Mouse (Mus musculus) heart, adult 8-10 months (tissue): ENCODE results near the gene Zfp46. TPM values are rescaled to one million over a fixed set of nuclear protein-coding genes. Genes with fewer than 3 reads are reported as not detected.

ENCODE experiments used
- DNase-seq: peaks from one replicate; pipeline ENCODE4 v3.0.0; 2022; ENCODE audit warnings: low spot score
- total RNA-seq, 4 experiments: library from RNA; stranded (reverse); gene quantifications; 2 replicates each; pipeline ENCODE4 v1.2.4; 2022

The Zfp46 gene
- total RNA-seq, 4 experiments from 2014 or later = 31.3 to 46.4 (median 39.0) TPM

DNA sequence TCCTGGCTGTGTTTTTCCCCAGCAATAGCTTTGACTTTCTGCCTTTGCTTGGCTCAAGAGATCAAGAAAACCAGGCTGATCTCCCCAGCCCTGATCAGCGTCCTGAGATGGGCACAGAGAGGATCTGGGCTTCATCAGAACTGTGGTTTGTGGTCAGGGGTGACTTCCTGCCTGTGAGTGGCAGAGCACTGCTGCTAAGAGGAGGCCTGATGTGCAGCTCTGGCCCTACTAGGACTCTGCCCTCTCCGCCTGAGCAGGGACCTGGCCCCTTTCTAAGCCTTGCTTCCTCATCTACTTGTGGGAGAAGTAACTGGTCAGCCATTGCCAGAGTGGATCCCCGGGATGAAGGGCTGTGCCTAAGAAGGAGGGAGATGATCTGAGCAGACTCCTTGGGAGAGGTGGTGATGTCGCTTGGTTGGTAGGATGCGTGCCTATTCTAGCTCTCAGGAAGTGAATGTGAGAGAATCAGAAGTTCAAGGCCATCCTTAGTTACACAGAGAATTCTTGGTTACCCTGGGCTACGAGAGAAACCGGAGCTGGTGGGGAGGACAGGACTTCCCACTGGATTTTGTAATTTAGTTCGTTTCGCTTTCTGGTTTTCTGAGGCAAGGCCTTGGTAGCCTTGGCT lies 17.7 kb upstream of the Zfp46 start:
- DNase-seq = no peak

DNA sequence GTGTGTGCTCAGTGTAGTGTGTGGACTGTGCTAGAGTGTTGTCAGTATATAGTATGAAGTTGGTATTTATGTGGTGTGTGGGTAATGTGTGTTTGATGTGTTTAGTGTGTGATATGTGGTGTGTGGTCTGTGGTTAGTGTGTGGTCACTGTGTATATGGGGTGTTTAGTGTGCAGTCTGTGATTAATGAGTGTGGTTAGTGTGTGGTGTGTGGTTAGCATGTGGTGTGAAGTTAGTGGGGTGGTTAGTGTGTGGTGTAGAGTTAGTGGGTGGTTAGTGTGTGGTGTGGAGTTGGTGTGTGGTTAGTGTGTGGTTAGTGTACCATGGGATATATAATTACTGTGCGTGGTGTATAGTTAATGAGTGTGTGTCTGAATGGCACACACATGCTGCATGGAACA lies 15.6 kb upstream of the Zfp46 start:
- DNase-seq = no peak

DNA sequence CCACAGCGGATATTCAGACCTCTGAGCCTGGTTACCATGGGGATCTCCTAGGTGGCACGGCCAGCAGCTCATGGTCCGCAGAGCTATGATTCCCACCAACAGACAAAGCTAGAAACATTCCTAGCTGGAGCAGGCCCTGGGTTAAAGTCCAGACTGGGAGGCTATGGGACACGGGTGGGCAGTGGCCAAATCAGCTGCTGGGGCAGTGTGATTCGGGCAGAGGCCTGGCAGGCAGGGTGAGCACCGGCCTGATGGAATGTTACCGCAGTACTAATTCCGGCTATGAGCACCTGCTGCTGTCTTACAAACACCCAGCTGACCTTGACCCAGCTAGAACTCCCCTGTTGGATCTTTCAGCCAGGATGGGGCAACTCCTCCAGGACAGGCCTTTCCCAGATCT lies 13.8 kb upstream of the Zfp46 start:
- DNase-seq = no peak

DNA sequence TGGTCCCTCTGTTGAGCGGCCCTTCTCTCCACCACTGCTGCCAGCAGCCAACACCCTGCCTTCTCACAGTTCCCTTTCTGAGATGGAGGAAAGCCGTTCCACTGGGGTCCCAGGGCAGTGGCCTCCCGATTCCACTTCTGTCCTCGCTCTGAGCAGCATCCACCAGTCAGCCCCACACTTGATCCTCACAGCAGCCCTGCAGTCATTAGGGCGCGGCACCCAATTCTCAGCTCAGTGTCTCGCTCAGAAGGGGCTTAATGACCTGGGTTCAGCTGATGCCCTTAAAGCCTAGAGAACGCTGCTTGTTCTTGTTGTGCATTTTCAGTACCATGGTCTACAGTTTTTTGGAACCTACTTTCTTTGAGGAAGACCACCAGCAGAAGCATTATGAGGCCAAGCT lies 3.4 kb upstream of the Zfp46 start:
- DNase-seq = no peak

DNA sequence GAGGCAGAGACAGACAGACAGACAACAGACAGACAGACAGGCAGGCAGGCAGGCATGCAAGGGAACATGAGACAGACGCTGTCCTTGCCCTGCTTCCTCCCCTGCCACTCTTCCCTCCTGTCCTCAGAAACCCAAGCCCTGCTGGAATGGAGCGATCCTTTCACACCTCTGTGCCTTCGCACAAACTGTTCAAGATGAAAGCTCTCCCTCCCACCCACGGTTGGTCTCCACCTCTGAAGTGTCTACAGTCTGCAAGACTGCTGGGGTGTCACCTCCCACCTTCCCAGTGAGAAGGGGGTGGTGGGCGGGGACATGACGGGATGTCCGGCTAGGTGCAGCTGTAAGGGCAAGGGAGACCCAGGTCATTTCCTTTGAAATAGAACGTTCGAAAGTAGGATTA lies 2.9 kb upstream of the Zfp46 start:
- no peak for DNase-seq

DNA sequence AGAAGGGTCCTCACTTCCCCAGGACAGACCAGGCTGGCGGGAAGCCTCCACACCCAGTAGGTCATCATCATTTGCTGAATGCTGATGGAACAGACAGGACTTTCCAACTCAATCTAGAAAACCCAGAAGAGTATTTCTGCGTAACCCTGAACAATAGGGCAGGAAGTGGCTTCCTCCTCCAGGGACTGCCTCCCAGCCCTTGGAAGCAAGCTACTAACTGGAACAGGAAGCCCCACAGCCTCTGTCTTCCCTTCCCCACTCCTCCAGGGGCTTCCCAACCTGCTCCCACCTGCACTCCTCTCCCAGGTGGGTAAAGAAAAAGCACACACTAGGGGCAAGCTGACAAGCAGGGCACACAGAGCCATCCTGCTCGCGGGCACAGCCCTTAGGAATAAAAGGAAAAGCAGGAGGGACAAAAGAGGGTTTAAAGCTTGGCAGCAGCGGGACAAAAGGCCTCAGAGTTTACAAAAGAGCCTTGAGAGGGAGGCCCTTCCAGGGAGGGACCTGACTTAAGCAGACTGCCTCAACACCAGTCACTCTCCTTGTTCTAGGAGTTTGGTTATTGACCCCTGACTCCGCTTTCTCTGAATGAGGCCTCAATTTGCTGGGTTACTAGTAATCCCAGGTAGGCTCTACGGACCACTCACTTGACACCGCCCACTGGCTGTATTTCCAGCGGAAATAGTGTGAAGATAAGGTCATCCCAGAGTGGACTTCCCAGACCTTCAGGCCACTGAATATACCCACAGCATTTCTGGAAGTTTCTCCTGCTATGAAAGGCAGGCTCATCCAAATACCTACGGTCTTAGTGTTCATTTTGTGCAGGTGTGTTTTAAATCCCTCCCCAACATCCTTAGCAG lies 1.6 kb upstream of the Zfp46 start:
- DNase-seq = peak; percentile 76

DNA sequence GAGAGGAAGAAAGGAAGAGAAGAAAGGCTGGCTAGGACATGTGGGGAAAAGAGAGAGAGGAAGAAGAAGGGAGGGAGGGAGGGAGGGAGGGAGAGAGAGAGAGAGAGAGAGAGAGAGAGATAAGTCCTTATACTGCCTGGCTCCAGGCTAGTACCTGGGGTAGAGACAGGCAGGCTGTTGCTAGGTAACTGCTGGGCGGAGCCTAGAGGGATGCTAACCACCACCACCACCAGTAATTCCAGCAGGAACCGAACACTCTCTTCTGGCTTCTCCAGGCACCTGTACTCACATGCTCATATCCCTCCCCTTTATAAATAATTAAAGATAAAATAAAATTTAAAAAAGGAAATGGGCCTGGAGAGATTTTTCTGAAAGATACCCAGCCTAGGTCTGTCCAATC lies 700 bp upstream of the Zfp46 start:
- DNase-seq = no peak

DNA sequence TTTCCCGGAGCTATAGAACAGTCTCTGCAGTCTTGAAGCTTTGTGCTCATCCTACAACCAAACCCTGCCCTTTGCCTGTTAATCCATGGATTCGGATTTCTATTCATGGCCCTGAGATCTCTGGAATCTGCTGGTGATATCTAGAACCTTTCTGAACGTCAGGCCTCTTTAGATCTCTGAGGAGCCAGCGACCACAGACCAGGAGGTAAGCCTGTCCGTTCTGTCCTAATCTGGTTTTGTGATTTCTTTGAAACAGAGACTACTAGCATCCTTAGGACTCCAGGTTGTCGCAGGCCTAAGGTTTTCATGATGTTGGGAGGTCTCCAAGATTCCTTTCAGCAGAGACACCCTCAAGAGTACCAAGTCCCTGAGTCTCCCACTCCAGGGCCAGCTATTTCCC lies 408 bp downstream of the Zfp46 start:
- peak; percentile 33 for DNase-seq

DNA sequence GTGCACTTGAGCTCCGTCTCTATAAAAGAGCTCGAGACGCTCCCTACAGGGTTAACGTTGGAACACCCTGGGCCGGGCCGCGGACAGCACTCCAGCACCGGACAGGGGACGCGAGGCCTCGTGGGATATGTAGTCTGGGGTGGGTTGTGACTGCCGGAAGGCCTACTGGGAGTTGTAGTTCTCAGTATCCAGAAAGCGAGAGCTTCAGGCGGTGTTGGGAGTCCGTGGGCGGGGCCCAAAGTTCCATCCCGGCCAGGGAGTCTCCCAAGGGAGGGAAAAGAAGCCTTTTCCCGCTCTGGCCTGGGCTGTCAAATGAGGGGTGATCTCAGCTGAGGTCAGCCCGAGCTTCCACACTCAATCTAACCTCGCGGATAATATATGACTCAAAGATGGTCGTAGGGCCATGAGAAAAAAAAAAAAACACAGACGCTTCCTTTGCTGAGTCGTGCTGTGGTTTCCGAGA lies 896 bp downstream of the Zfp46 start:
- DNase-seq = peak; percentile 97

DNA sequence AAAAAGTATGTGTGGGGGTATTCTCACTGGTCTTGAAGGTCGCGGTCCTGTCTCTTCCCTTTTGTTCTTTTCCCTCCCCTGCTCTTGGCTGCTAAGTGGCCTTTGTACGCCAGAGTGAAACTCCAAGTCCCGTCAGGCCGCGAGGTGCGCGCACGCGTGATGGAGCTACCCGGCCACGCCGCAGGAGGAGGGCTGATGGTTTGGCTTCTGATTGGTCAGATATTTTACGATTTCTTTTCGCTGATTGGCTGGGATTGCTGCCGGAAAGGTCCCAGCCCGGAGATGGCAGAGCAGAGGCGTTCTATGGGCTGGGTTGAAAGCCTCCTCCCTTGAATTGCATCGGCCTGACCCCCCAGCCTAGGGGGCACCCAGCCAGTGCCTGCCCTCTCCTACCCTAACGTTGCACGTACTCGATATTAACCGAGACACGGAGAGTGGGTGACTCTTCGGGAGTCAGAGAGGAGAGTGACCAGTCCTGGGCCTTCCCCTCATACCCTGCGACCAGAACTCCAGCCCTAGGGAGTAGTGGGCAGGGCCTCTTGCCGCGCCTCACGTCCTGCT lies 1.4 kb downstream of the Zfp46 start:
- peak; percentile 98 for DNase-seq

DNA sequence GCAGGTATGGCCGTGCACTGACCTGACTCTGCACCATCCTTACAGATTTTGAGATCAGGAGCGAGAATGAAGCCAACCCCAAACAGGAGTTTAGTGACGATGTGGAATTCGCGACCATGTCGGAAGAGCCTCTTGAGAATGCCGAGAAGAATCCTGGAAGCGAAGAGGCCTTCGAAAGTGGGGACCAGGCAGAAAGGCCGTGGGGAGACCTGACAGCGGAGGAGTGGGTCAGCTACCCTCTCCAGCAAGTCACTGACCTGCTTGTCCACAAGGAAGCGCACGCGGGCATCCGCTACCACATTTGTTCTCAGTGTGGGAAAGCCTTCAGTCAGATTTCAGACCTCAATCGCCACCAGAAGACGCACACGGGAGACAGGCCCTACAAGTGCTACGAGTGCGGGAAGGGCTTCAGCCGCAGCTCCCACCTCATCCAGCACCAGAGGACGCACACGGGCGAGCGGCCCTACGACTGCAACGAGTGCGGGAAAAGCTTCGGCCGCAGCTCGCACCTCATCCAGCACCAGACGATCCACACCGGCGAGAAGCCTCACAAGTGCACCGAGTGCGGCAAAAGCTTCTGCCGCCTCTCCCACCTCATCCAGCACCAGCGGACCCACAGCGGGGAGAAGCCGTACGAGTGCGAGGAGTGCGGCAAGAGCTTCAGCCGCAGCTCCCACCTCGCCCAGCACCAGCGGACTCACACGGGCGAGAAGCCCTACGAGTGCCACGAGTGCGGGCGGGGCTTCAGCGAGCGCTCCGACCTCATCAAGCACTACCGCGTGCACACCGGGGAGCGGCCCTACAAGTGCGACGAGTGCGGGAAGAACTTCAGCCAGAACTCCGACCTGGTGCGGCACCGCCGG lies 5.7 kb downstream of the Zfp46 start:
- no peak for DNase-seq

DNA sequence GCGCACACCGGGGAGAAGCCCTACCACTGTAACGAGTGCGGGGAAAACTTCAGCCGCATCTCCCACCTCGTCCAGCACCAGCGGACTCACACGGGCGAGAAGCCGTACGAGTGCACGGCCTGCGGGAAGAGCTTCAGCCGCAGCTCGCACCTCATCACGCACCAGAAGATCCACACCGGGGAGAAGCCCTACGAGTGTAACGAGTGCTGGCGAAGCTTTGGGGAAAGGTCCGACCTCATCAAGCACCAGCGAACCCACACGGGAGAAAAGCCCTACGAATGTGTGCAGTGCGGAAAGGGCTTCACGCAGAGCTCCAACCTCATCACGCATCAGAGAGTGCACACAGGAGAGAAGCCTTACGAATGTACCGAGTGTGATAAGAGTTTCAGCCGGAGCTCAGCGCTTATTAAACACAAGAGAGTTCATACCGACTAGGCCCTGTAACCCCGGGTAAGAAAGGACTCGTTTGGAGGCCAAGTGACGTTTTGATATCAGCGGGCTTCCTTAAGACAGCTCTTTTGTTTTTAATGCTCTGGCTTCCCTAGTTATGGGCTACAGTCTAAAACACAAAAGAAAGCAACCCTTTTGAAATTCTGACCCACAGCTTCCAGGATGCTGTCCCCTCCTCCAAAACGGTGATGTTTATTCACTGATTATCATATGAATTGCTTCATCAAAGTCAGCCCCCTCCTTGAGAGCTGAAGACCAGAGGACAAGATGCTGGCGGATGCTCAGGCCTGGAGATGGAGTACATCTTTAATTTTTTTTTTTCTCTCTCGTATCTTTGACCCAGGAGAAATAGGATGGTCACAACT lies 6.5 kb downstream of the Zfp46 start:
- DNase-seq = no peak

DNA sequence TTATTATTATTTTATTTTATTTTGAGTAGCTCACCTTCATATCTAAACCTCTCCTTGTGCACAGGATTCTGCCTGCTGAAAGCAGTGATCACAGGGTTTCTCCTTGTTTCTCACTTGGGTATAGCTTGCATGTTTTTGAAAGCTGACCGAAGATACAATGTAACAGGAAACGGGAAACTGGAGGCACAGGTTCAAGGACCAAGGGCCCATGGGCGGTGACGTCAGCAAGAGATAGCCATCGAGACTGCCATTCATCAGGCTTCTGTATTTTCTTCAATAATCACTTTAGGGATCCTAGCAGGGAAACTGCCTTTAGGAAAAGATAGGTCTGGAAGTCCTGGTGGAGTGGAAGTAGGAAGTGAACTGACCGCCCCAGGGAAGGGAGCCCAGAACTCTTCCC lies 7.2 kb downstream of the Zfp46 start:
- no peak for DNase-seq

DNA sequence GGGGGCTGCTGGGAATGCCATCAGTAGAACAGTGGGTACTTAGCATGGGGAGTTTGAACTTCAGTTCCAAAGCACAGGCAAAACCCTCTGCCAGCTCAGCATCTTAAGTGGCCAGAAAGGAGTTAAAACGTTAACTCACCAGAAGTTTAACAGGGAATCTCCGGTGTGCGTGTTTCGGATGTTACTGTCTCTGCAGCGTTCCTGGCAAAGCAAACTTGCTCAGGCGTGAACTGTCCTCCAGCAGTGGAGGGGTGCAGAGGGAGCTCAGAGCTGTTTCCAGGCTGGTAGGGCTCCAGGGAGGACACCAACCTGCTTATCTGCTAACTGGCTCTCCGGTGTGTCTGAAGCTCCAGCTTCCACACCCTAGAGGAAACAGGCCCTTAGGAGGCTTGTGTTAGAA lies 11.5 kb downstream of the Zfp46 start:
- no peak for DNase-seq

DNA sequence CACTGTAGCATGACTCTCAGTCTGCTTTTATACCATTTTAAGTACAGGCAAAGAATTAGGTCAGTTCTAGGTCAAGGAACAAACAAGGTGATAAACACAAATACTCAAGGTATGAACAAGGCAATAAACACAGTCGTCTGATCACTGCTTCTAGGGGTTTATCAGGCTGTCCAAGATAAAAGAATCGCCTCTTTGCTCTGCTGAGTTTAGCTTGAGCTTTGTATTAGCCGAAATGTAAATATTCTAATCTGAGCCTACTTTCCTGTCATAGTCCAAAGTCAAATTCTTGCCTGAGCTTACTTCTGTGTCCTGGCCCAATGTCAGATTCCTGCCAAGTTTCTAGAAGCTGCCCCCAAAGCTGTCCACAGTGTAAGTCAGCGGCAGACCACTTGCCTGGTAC lies 18.0 kb downstream of the Zfp46 start:
- DNase-seq = no peak

DNA sequence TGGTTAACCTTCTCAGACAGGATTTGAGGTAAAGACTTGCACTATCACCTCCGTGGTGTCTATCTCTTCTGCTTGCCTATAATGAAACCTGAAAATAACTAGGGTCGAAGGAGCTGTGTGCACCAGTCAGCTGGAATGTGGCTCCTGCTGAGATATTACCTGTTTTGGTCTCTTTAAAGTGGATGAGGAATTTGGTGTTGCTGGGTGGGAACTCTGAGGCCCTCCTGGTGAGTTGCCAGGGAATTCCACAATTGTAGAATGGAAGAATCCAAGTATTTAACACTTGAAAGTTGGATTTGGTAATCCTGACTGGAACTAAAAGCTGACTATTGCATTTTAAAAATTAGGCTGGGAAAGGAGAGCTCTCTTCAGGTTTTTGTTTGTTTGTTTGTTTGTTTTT lies 19.7 kb downstream of the Zfp46 start:
- no peak for DNase-seq

DNA sequence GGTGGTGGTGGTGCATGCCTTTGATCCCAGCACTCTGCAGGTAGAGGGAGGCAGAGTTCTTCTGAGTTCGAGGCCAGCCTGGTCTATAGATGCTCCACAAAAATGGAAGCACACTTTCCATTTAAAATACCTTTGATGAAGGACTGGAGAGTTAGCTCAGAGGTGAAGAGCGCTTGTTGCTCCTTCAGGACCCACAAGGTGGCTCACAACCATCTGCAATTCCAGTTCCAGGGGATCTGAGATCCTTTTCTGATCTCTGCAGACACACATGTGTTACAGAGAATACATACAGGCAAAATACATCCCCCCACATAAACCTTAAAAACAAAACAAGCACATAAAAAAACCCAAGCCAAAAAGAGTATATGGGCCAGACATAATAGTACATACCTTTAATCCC lies 23.9 kb downstream of the Zfp46 start:
- DNase-seq = no peak

DNA sequence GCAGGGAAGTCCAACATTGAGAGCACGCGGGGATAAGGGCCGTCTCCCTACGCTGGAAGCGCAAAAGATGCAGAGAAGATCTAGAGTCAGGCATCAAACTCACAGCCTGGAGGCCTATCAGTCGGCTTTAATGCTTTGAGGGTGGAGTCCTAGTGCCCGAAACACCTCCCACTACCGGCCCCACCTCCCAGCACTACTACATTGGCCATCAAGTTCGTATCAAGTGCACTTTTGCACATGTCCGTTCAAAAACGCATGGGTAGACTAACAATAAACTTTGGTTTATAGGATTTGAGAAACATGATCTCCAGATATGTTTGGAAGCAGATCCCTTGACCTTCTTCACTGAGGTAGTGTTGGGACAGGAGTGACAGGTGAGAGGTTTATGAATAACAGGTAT lies 25.3 kb downstream of the Zfp46 start:
- DNase-seq = peak; percentile 46

DNA sequence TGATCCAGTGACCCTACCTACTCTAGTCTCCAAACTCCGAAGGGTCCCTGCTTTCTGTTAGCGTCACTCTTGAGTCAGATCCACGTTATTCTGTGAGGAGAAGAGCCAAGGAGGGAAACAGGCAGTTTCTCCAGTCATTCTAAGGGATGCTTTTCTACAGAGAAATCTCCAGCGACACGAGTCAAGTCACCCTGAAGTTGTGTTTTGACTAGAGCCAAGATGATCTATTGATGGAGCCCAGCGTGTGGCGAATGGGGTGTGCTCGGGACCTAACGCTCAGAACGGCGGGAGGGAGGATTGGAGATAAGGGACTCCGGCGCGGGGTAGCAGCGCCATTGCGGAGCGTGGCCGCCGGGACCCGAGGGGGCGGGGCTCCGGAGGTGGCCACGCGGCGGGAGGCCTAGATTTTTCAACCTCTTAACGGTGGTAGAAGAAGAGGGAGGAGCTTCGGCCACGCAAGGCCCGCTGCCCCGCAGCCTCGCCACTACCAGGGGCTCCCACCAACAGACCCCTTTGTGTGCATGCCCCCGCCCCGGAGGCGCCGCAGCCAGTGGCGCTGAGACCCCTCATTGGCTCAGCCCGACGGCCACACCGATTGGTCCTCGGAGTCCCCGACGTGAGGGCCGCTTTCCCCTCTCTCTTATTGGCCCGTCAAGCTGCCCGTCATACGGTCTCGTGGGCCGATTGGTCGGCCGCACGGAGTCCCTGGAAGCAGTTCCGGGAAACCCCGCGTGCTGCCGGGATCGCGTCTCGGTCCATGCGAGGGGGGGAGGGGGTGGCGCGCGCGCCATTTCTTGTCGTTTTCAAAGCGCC lies 26.0 kb downstream of the Zfp46 start, which contains the start of gene Hnrnpr:
Gene Hnrnpr, plus strand, starts transcription at position 714 of the 813 bp plus-strand sequence.
- peak; percentile 100 for DNase-seq
